Mouse (Mus musculus) stomach, postnatal 0 days (tissue): ENCODE data around the gene Ctsf. TPM values are rescaled to one million over a fixed set of nuclear protein-coding genes. Genes with fewer than 3 reads are reported as not detected.
A peak's percentile ranks its signal among the peaks of the same experiment; 100 is the strongest.

ENCODE experiments used
- ATAC-seq: fragments of 200-750 bp; cut with Nextera tagmentation; 2 replicates; pipeline ENCODE4 v1.8.0; 2017; ENCODE audit not compliant: low FRiP score, low TSS enrichment
- DNase-seq: peaks from one replicate; pipeline ENCODE4 v3.0.0-alpha.2; 2016; ENCODE audit warnings: low spot score
- H3K27ac ChIP-seq: fragments of 300-500 bp; sonication (generic); replicated peaks from 2 replicates; pipeline ENCODE4 v1.5.1; 2014; ENCODE audit warnings: mild to moderate bottlenecking, control low read depth
- H3K27me3 ChIP-seq: fragments of 300-500 bp; sonication (generic); 2 replicates; pipeline ENCODE4 v1.6.1; 2014; ENCODE audit warnings: low read length; ENCODE audit not compliant: control insufficient read depth, insufficient read depth
- H3K36me3 ChIP-seq: fragments of 300-500 bp; sonication (generic); 2 replicates; pipeline ENCODE4 v1.6.1; 2014; ENCODE audit warnings: low read length, mixed read lengths; ENCODE audit not compliant: control insufficient read depth, insufficient read depth
- H3K4me1 ChIP-seq: fragments of 300-500 bp; sonication (generic); replicated peaks from 2 replicates; pipeline ENCODE4 v1.6.1; 2014; ENCODE audit warnings: antibody characterized with exemption; ENCODE audit not compliant: control insufficient read depth, insufficient read depth
- H3K4me2 ChIP-seq: fragments of 300-500 bp; sonication (generic); replicated peaks from 2 replicates; pipeline ENCODE4 v1.6.1; 2014; ENCODE audit warnings: low read depth, mild to moderate bottlenecking, control low read depth, moderate library complexity
- H3K4me3 ChIP-seq: fragments of 300-500 bp; sonication (generic); 2 replicates; pipeline ENCODE4 v1.5.1; 2014; ENCODE audit warnings: low read depth, low read length, control low read depth
- H3K9ac ChIP-seq: fragments of 300-500 bp; sonication (generic); 2 replicates; pipeline ENCODE4 v1.6.1; 2014; ENCODE audit warnings: mild to moderate bottlenecking, low read length, control low read depth, mixed read lengths
- H3K9me3 ChIP-seq: fragments of 300-500 bp; sonication (generic); 2 replicates; pipeline ENCODE4 v1.6.1; 2016; ENCODE audit warnings: low read length; ENCODE audit not compliant: control insufficient read depth
- CTCF ChIP-seq: IDR thresholded peaks from 2 replicates; pipeline ENCODE4 v1.5.1; 2016; ENCODE audit warnings: antibody characterized with exemption, low read depth, mild to moderate bottlenecking, moderate library complexity
- EP300 ChIP-seq: optimal IDR thresholded peaks from 2 replicates; pipeline ENCODE3; 2016; ENCODE audit warnings: antibody characterized with exemption
- WGBS: fragments of 180-500 bp; shearing (Covaris S2); extraction: QIAGEN DNeasy Blood & Tissue Kit; methylation state at CpG from one replicate; pipeline ENCODE4 v1.1.7; 2014; 5-methylcytosine and 5-hydroxymethylcytosine counted together
- polyA plus RNA-seq: library from polyadenylated mRNA; unstranded; fragments of >200 nt; fragmentation: Nextera tagmentation; extraction: Ambion mirVana; gene quantifications from 2 replicates; pipeline ENCODE4 v1.2.1, GENCODE M21; 2015

Gene Ctsf
- 24.1 and 28.4 TPM in 2 replicates for polyA plus RNA-seq

DNA sequence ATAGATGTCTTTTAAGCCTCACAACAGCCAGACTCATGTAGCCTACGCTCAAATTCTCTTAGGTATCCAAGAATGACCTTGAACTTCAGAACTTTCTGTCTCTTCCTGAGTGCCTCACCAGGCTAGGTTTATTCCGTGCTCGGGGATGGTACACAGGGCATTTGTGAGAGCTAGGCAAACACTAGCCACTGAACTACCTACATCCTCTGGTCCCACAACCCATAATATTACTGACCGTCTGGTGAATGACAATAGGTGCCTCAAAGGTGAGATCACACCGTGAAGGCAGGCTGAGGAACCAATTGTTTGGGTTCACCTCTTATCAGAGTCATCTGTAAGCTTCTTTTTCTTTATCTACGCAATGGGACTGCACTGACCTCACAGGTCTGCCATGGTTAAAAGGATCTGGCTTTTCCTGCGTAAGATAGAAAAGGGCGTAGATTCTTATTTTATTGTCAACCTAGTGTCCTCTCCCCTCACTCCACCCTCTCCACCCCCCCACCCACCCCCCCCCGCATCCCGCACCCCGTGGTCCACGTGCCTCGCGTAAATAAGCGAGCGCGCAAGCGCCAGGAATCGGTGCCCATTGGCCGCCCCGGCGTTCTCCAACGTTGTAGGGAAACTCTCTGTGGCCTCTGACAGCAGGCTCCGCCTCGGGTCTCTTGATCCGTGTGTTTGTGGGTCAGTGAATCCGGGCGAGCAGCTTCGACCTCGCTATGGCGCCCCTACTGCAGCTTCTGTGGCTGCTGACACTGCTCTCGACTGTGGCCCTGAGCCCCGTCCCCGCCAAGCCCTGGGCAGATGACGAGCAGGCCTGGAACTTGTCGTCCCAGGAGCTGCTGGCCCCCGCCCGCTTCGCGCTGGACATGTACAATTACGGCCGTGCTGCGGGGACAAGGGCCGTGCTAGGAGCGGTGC, at the start of gene Ctsf:
Gene Ctsf, plus strand, starts transcription at position 579 of the 918 bp plus-strand sequence.
- DNase-seq (peak; percentile 82), ATAC-seq (peak; percentile 85)
- no peaks in the 10 kb centered on the region for H3K36me3 ChIP-seq
- H3K9me3 ChIP-seq, result no peaks in the 10 kb centered on the region
- peak within 1 kb of the TSS; percentile 60 for H3K4me3 ChIP-seq
- peak within 1 kb of the TSS; percentile 98 for H3K4me2 ChIP-seq
- peak within 1 kb of the TSS; percentile 65 for H3K9ac ChIP-seq
- no peaks in the 10 kb centered on the region for H3K4me1 ChIP-seq
- WGBS, result 2% methylated on average over 43 of the region's 45 CpGs
- no peaks in the 10 kb centered on the region for H3K27me3 ChIP-seq
- TF ChIP-seq EP300, result no peak
- TF ChIP-seq CTCF, result peak; percentile 23; the same call in 1 of the 2 replicates
- no peak within 1 kb of the TSS; the same call in 1 of the 2 replicates for H3K27ac ChIP-seq

DNA sequence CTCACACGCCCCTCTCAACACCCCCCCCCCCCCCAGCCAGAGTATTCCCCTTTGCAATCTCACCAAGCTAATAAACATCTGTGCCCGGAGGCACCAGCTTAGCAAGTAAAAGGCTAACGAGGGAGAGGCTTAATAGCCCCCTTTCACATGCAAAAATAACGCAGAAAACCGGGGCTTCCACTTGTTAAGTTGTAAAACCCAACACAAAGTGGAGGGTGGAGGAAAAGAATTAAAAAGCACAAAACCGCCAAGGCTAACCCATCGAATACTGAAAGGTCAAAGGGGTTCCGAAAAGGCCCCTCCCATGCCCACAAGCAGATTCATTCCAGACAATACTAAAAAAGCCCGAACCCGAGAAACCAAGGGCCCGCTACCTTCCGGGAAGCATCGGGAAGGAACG, 44.6 kb upstream of the Ctsf start:
- H3K9me3 ChIP-seq, result no peaks in the 10 kb centered on the region
- H3K27me3 ChIP-seq, result no peaks in the 10 kb centered on the region
- DNase-seq, result no peak
- H3K27ac ChIP-seq, result peak overlapping the region; percentile 97
- TF ChIP-seq EP300, result no peak
- TF ChIP-seq CTCF, result no peak
- no peaks in the 10 kb centered on the region for H3K36me3 ChIP-seq
- no peaks in the 10 kb centered on the region; the same call in 1 of the 2 replicates for H3K4me1 ChIP-seq
- peak overlapping the region; percentile 80 for H3K4me3 ChIP-seq
- H3K9ac ChIP-seq, result peak overlapping the region; percentile 85
- ATAC-seq, result no peak
- WGBS, result under 1% methylated on average over 14 of the region's 14 CpGs
- H3K4me2 ChIP-seq, result peak overlapping the region; percentile 85

DNA sequence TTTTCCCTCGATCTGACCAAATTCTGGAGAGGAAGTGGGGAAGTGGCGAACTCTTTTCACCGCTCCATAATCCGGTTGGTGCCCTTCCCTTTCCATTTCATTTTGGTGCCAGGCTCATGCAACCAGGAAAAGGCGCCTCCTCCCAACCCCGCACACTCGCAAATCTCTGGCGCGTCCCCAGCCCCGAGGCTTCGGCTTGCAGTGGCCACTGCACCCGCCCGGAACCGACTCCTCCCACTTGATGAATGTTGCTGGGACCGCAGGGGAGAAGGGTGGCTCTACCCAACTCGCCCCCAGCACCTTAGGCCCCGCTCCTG, 44.2 kb upstream of the Ctsf start:
- no peaks in the 10 kb centered on the region for H3K27me3 ChIP-seq
- WGBS, result under 1% methylated on average over 16 of the region's 17 CpGs
- no peaks in the 10 kb centered on the region; the same call in 1 of the 2 replicates for H3K4me1 ChIP-seq
- no peaks in the 10 kb centered on the region for H3K36me3 ChIP-seq
- H3K9me3 ChIP-seq, result no peaks in the 10 kb centered on the region
- no peak for TF ChIP-seq CTCF
- TF ChIP-seq EP300, result no peak
- H3K9ac ChIP-seq, result peak overlapping the region; percentile 85
- DNase-seq (no peak), ATAC-seq (no peak)
- peak overlapping the region; percentile 85 for H3K4me2 ChIP-seq
- H3K4me3 ChIP-seq, result peak overlapping the region; percentile 80
- H3K27ac ChIP-seq, result peak overlapping the region; percentile 97

DNA sequence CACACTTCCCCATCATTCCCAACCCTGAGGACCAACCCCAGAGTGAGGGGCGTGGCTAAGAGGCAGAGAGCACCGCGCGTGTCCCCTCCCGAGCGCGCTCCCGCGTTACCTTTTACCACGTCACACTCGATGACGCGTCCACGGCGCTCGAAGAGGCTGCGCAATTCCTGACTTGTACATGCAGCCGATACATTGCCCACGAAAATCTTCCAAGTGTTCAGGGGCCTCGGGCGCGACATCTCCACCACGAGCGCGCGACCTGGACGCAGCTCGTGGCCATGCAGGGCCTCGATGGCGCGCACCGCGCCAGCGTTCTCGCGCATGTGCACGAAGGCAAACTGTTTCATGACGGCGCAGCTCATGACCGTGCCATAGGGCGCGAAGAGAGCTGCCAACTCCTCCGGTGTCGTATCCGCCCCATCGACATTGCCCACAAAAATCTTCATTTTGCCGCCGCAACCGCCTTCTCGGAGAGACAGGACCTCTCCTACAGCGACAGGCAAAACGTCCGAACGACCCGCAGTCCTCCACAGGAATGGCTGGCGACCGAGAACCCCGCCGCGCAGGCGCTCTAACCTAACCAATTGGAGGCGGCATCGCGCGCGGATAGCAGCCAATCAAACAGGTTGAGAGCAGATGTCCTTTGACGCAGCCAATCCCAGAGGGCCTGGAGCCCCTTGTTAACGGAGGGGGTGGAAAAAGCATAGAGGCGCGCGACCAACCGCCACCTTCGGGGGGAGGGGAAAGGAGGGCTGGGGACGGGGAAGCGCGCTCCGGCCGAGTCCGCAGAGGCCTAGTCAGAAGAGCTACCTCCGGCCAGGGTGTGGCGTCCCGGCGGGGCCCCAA, 43.6 kb upstream of the Ctsf start, which contains the start of the genes Gm21992 and Rbm14:
Gene Gm21992, minus strand, starts transcription at position 550 of the 846 bp plus-strand sequence.
Gene Rbm14, minus strand, starts transcription at position 572 of the 846 bp plus-strand sequence.
- under 1% methylated on average over 83 of the region's 83 CpGs for WGBS
- DNase-seq (peak; percentile 98), ATAC-seq (peak; percentile 98)

DNA sequence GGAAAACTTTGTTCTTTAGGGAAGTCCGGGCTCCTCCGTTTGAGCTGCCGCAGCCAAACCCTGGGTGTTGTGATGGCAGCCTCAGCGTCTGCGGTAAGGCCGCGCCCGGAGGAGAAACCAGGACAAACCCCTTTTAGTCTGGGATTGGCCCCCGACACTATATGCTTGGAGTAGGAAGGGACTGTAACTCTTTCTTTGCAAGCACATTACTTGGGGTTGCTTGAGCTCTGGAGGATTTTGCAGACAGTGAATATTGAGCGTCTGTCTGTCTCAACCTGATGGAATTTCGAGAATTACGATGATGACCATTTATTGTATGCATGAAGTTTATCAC, 43.1 kb upstream of the Ctsf start:
- no peak for ATAC-seq
- Histone ChIP-seq H3K27me3 (no peaks in the 10 kb centered on the region), H3K27ac (peak overlapping the region; percentile 95), H3K36me3 (no peaks in the 10 kb centered on the region), H3K9ac (peak overlapping the region; percentile 67), H3K4me3 (peak overlapping the region; percentile 80), H3K4me1 (no peaks in the 10 kb centered on the region; the same call in 1 of the 2 replicates), H3K9me3 (no peaks in the 10 kb centered on the region), H3K4me2 (peak overlapping the region; percentile 56)
- no peak for TF ChIP-seq EP300
- TF ChIP-seq CTCF, result no peak
- WGBS, result 2% methylated on average over 12 of the region's 12 CpGs
- DNase-seq, result no peak

More for the DNA sequence above, 43.6 kb upstream of the Ctsf start, which contains the start of the genes Gm21992 and Rbm14:
- Histone ChIP-seq H3K9me3 (no peaks in the 10 kb centered on the region), H3K27me3 (no peaks in the 10 kb centered on the region), H3K4me3 (peak within 1 kb of the TSS; percentile 80), H3K27ac (peak within 1 kb of the TSS; percentile 97), H3K36me3 (no peaks in the 10 kb centered on the region), H3K4me1 (no peaks in the 10 kb centered on the region; the same call in 1 of the 2 replicates), H3K4me2 (peak within 1 kb of the TSS; percentile 85), H3K9ac (peak within 1 kb of the TSS; percentile 85)
- TF ChIP-seq EP300, result no peak
- peak; percentile 15; the same call in 1 of the 2 replicates for TF ChIP-seq CTCF
